Mouse (Mus musculus) hindlimb bud, embryonic 11.5 days (tissue): ENCODE measurements around the gene Cltrn.

Experiments
- DNase-seq: peaks from one replicate; pipeline ENCODE4 v3.0.0-alpha.2; 2012; ENCODE audit warnings: low read depth, low spot score; ENCODE audit errors: extremely low spot score

Gene Cltrn

DNA sequence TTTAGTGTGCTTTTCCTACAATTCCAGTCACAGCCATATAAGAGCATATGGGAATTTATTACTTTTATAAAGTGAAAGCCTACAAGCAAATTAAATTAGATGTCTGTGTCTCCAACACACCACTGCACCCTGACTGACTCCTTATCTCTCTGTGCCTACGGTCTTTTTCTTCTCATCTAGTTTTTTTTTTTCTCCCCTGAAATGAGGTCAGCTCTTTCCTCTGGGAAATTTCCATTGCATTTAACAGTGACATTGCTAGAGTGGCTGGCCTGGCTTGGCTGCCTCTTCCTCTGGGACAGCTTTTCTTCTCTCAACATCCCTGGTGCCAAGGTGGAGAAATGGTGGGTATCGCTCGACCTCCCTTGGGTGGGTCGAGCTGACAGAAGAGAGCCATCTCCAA lies at the start of gene Cltrn:
Gene Cltrn (plus strand): TSS at position 249 of the 400 bp plus-strand sequence.
- DNase-seq = no peak

DNA sequence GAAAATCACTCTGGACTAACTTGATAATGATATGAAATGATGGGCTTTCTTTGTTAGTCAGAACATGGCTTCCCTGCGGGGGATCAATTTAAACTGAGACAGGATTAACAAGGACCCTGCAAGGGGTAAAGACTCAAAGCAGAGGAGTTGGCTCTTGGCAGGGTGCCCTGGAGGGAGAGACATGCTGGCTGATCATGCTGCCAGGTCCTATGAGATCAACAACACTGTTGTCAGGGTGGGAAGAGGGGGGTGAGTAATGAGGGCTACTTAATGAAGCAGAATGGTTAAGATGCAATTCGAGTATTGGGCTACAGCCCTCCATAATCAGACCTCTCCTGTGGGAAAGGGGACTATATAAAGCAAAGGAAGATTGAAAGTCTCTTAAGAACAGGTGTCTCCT lies 49.7 kb upstream of the Cltrn start:
- no peak for DNase-seq

DNA sequence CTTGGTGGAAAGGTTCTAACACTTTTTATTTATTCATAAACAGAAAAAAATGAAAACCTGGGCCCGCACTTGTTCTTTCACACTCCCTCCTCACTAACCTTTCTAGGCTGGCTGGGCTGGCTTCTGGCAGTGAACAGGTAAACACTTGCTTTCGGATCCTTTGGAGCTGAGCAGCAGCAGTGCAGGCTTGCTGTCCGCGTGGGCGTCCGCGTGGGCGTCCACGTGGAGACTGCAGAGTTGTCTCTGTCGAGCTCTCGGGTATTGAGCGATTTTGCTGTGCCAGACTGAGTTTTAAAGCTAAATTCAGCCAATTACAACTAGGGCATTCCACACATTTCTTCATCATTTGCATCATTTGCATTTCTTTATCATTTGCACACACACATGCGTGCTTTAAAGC lies 46.6 kb upstream of the Cltrn start:
- no peak for DNase-seq

DNA sequence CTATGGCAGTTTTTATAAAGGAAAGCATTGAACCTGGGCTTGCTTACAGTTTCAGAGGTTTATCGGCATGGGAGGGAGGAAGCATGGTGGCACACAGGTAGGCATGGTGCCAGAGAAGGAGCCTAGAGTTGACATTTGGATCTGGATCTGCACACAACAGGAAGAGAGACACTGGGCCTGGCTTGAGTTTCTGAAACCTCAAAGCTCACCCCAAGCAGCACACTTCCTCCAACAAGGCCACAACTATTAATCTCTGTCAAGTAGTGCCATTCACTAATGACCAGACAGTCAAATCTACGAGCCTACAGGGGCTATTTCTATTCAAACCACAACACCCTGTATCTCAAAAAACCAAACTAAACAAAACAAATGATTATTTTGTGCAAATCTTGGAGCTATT lies 41.9 kb upstream of the Cltrn start:
- DNase-seq = no peak

DNA sequence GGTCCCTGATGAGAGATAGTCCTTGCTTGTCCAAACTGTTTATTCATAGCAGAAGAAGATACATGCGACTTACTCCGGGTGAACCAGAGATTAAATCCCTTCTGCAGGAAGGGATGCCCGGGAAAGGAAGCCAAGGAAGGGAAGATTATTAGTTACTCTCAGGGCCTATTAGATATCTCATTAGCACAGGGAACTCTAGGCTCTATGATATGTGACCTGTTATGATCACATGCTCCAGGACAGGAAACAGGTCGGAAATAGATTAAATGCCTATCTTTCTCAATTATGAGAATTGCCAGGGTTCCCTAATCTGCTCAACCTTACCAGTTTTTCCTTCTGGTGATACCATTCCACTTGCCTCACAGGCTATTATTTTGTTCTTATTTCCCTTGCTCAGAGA lies 32.9 kb upstream of the Cltrn start:
- DNase-seq = no peak

DNA sequence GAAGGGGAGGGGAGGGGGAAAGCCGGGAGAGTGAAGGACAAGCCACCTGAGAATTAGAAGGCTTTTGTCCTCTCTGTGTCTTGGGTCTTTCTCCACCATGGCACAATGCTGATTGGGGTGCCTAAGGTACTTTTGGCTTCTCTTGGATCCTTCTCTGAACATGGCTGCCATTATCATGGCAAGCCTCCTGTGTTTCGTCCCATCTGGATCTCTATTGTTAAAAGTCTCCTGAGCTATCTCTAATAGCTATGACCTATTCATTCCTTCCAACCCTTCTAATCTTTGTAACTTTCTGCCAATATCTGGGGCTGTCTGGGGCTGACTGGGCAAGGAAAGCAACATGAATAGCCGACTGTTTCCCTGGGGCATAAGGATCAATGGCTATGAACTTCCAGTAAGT lies 30.1 kb upstream of the Cltrn start:
- DNase-seq = no peak

DNA sequence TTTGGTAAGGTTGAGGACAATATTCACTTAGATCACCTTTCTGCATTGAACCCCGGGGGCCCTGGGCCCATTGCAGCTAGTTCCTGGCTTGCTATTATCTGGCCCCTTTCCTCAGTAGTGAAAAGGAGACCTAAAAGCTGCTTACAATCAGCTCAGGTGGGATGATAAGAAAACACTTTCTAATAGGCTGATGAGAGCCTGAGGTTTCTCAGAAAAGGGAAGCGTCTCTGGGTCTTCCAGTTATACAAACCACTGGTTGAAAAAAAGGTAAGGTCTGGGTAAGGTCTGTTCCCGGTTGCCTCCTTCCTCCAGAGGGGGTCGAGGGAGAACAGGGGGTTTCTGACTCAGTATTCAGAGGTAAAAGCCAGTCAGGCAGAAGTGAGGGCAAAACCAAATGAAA lies 29.6 kb upstream of the Cltrn start:
- no peak for DNase-seq

DNA sequence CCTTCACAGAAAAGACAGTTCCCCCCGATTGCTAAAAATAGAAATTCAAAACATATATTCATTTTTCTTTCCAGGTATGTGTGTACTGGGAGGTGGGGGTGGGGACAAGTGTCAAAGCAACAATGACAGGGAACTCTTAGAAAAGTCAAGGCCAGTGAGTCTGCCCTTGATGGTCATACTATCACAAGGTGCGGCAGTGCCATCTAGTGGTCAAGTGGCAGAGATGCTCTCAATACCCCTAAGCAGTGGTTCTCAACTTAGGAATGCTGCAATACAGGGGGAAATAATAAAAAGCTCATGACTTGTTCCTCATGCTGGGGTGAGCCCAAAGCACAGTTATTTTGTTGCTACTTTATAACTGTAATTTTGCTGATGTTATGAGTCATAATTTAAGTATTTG lies 22.4 kb upstream of the Cltrn start:
- DNase-seq = peak; percentile 39

DNA sequence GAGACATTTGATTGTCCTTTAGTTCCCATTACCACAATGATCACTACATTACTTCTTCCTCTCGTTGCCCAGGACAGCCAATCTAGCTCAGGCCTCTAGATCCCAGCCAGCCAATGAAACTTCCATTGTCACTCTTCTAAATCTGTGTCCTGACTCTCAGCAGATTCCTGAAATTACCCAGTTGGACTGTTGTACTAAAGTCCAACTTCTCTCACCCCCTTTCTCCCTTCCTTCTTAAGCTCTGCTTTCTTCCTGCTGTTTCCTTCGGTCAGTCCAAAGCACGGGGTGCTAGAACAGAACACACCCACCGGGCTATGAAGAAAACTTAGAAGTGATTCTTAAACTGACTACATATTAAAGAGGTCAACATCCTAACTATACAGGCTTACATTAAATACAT lies 19.7 kb upstream of the Cltrn start:
- no peak for DNase-seq

DNA sequence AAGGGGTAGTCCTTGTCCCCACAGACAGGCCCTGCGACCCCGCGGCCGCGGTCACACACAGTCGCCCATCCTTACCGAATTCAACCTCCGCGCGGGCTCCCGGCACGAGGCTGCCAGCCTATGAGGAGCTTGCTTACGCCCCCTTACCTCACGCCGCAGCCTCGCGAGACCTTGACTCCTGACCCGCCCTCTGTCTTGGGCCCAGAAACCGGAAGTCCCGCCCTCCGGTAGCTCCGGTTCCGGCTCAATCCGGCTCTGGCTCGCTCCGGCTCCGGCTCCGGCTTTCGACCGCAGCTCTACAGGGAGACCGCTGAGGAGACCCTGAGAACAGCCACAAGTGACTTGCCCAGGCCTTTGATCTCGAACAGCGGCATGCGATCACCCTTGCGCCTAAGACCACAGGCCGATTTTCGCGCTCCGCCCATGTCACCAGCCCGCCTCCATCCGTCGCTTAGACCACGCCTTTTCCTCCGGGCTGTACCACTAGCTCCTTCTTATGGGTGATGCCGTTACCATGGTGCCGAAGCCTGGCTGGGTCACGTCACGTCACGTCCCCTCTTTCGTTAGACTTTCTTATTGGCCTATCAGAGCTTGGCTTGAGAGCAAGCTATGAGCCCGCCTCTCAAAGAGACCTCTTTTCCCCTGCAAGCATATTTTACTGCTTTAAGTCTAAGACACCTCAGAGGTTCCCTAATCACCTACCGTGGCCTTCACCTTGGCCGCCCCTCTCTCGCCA lies 12.4 kb upstream of the Cltrn start, which contains the start of gene Siah1b:
Gene Siah1b (minus strand): TSS at position 454 of the 736 bp plus-strand sequence.
- DNase-seq = peak; percentile 70

DNA sequence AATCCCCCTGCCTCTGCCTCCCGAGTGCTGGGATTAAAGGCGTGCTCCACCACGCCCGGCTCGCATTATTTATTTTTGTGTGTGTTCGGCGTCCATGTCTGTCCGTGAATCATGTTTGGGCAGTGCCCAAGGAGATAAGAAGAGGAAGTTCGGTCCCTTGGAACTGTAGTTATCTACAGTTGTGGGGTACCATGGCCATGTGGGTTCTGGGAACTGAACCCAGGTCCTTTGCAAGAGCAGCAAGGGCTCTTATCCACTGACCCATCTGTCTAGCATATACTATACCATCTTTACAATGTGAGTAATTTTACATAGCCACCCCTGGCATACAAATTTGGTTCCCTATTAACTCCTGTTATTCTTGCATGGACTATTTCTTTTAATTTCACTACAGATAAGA lies 6.6 kb upstream of the Cltrn start:
- DNase-seq = no peak

DNA sequence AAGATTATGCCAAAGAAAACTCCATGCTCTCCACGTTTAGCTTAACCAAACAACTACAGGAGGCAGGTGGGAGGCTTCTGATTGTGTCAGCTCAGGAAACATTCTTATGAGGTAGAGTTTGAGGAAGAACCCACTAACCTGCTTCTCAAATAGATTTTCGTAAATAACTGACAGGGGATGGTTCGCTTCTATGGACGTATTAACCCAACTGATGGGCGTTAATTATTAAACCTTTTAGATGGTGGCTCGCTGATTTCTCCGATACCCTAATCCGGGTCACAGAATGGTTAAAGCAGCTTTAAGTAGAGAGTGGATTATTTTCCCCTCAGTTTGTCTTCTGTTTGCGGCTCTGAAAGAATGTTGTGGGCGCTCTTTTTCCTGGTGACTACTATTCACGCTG lies 1.3 kb downstream of the Cltrn start:
- DNase-seq = no peak

DNA sequence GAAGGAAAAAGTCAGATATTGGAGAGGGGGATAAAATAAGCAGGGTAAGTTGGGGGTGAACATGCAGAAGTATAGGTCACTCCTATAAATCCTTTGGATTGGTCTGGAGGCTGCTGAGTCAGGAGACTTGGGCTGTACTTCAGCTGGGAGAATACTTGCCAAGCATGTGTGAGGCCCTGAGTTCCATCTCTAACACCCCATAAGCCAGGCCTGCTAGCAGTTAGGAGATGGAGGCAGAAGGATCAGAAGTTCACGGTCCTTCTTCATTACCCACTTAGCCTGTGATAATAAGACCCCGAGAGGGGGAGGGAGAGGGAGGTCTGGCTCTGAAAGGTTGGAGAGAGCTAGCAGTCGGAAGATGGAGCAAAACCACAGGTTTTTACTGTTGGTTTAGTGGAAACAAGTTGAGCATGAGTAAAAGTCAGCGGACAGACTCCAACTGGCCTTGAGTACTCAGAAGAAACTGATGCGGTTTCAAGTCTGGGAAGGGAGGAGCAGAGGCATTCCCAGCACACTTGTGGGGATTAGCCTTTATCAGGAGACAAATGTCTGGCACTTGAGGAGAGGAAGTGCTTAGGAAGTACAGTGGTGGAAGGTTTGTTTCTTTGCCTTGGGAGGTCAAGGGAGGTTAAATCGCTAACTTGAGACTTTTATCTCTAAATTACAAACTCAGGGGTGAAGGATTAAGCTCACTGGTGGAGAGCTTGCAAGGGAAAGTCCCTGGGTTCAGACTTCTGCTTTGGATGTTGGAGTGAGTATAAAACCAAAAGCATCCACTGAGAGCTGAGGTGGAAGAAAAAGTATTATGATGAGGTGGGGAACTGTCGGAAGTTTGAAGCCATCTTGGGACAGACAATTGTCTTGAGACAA lies 3.9 kb downstream of the Cltrn start:
- no peak for DNase-seq

DNA sequence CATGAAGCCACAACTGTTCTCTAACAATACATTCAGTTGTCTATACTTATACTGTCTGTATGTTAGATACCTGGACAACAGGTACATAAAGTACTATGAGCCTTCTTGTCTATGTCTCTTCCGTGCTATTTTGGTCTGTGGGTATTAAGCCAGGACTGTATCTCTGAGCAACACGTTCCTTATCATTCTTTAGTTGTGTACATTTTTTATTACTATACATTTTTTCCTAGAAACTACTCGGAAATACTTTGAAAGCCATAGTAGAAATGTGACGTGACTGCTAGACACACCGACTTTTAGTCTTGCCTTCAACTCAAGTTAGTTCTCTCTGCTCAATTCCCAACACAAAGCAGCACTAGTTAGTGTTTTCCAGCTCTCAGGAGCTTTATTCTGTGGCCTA lies 4.8 kb downstream of the Cltrn start:
- no peak for DNase-seq

DNA sequence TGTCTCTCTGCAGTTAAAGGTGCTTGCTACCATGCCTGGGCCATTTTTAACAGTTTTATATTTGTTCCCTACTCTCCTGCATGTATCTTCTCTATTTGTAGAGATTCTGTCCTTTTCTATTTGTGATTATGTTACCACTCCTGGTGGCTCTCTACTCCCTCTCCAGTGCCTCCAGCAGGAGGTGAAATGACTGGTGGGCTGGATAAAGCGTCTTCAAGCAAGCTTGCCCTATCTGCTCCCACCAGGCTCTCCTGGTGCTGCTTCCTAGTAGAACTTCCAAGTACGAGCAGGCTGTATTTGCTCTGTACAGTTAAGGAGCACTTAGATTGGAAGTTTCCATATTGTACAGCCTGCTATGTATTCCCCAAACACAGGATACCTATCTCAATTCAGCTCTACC lies 7.2 kb downstream of the Cltrn start:
- DNase-seq = no peak

DNA sequence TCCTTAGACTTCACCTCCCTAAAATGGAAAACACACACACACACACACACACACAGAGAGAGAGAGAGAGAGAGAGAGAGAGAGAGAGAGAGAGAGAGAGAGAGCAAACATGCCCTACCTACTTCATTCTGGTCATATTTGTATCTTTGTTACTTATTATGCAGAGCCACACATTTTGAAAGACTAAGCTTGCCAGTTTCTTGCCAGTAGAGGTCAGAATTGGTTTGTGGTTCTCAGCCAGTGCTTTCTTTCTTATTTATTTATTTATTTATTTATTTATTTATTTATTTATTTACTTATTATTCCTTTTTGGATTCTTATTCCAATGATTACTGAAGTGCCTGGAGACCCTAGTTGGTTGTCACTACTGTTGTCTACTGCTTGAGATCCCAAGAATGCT lies 12.9 kb downstream of the Cltrn start:
- DNase-seq = no peak

DNA sequence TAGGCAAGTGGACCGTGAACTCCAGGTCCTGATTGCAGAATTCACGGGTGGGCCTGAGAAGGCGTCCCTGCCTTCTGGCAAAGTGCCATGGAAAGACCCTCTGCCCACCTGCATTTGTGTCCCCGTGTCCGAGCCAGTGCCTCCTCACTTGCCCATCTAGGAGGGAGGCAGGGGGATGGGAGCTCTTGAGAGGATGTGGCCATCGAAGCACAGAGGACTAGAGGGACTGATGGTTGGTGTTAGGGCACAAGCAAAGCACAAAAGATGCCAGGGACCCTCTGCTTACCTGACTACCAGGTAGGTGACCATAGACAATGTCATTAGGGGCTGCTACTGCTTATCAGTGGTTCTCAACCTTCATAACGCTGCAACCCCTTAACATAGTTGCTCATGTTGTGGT lies 13.6 kb downstream of the Cltrn start:
- no peak for DNase-seq

DNA sequence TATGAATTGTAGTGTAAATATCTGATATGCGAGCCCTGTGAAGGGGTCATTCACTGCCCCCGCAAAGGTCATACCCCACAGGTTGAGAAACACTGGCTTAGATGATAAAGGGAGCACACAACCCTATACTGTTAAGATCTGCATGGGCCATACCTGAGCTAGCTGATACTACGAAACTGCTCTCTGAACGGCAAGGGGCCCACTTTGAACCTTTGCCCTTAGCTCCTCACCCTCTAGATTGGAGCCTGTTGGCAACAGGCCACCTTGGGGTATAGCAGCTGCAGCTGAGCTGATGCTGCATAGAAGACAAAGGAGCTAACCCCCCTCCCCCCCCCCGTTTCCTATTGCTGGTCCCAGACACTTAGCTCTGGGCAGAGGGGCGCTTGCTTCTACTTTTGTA lies 14.0 kb downstream of the Cltrn start:
- no peak for DNase-seq

DNA sequence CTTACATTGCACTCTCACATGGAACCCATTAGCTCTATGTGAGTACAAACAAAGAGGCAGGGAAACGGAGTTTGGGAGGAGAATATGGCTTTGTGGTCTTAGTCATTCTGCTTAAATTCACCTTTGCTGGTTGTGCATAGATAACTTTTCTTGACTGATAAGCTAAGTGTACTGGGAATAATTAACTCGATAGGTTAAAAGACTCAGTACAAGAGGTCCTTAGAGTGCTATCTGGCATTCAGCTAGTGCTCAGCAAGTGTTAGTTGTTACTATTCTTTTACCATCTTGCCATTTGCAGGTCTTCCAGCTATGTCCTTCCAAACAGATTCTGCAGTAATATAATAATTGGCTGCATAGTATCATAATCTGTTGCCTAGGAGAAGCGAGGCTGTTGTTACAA lies 22.5 kb downstream of the Cltrn start:
- no peak for DNase-seq

DNA sequence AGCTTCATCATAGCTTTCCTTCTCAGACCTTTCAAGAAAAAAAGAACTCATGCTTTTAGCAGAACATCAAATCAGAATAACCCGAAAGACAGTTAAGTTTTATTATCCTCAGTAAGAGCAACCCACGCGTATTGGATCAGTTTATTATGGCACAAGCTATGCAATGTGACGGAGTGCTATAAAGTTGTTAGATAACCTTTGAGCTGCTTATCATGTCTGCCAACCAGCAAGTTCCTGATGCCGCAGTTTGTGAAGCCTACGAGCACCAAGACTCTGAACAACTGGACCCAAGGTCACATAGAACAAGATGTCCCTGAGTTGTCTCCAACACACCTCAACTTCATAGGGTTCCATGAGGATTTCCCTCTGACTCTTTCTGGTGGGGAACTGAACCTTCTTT lies 25.1 kb downstream of the Cltrn start:
- no peak for DNase-seq

DNA sequence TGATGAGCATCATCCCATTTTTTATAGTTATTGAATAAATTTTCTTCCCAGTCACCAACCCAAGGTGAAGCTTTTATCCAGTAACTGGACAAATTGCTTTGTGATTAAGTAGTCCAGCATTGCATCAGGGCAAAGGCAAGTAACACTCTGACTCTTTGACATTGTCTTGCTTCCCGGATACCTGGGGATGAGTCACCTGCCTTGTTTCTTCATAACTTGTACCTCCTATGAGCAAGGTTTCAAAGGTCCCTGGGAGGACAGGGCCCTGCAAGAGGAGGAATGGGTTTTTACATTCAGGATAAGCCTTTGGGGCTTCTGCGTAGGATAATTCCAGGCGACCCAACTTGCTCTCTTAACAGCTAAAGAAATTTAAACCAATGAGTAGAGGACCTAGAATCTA lies 35.3 kb downstream of the Cltrn start:
- no peak for DNase-seq

DNA sequence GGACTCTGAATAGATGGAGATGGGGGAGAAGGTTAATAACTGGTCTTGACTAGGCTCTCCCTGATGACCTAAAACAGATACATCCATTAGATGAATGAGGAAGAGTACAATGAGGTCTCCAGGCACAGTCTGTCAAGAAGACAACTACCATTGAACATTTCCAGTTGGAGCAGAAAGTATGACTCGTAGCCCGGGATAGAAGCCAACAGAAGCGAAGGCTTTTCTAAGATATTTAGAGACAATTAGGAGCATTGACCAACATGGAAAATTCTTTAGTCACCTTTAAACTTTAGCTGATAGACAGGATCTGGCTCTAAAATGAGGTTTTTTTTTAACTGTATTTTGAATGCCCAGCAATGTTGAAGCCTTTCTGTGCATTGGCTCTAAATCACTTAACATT lies 44.9 kb downstream of the Cltrn start:
- DNase-seq = no peak
